Mouse (Mus musculus) liver, embryonic 15.5 days (tissue): ENCODE results near the gene Gm42742. TPM values are rescaled to one million over a fixed set of nuclear protein-coding genes. Genes with fewer than 3 reads are reported as not detected.

Experiments
- ATAC-seq: fragments of 200-750 bp; cut with Nextera tagmentation; 2 replicates; pipeline ENCODE4 v1.8.0; 2017; ENCODE audit warnings: moderate number of reproducible peaks, mild to moderate bottlenecking, moderate library complexity; ENCODE audit not compliant: insufficient read depth
- H3K27ac ChIP-seq: fragments of 300-500 bp; sonication (generic); replicated peaks from 2 replicates; pipeline ENCODE4 v1.5.1; 2015; ENCODE audit warnings: mild to moderate bottlenecking, inconsistent platforms
- H3K27me3 ChIP-seq: fragments of 300-500 bp; sonication (generic); 2 replicates; pipeline ENCODE4 v1.6.1; 2015; ENCODE audit warnings: mild to moderate bottlenecking, inconsistent platforms
- H3K36me3 ChIP-seq: fragments of 300-500 bp; sonication (generic); replicated peaks from 2 replicates; pipeline ENCODE4 v1.6.1; 2015; ENCODE audit warnings: moderate library complexity, mild to moderate bottlenecking, inconsistent platforms
- H3K4me1 ChIP-seq: fragments of 300-500 bp; sonication (generic); replicated peaks from 2 replicates; pipeline ENCODE4 v1.6.1; 2015; ENCODE audit warnings: inconsistent platforms
- H3K4me2 ChIP-seq: fragments of 300-500 bp; sonication (generic); 2 replicates; pipeline ENCODE4 v1.6.1; 2015; ENCODE audit warnings: moderate library complexity, mild to moderate bottlenecking, inconsistent platforms
- H3K4me3 ChIP-seq: fragments of 300-500 bp; sonication (generic); replicated peaks from 2 replicates; pipeline ENCODE4 v1.5.1; 2015; ENCODE audit warnings: mild to moderate bottlenecking, inconsistent platforms
- H3K9ac ChIP-seq: fragments of 300-500 bp; sonication (generic); 2 replicates; pipeline ENCODE4 v1.6.1; 2015; ENCODE audit warnings: moderate library complexity, mild to moderate bottlenecking, inconsistent platforms
- H3K9me3 ChIP-seq: fragments of 300-500 bp; sonication (generic); replicated peaks from 2 replicates; pipeline ENCODE4 v1.6.1; 2016; ENCODE audit warnings: inconsistent platforms
- WGBS: fragments of 180-500 bp; shearing (Covaris S2); methylation state at CpG from one replicate; pipeline ENCODE4 v1.1.7; 2015; ENCODE audit warnings: mixed read lengths; ENCODE audit not compliant: insufficient replicate concordance; 5-methylcytosine and 5-hydroxymethylcytosine counted together
- polyA plus RNA-seq: library from polyadenylated mRNA; unstranded; fragments of >200 nt; fragmentation: Nextera tagmentation; extraction: Ambion mirVana; gene quantifications from 2 replicates; pipeline ENCODE4 v1.2.1, GENCODE M21; 2015

Gm42742 gene
- 3.6 and 4.0 TPM in 2 replicates for polyA plus RNA-seq

GRCm38 (mm10) chr7:127020901-127021562 is at the start of gene Gm42742, which contains the start of gene Prrt2:
Gm42742 (minus strand) TSS chr7:127021097.
Prrt2 (minus strand) TSS chr7:127021211.
- peak within 1 kb of the TSS; percentile 55 for H3K27ac ChIP-seq
- peaks cover 36% of the 10 kb centered on the region for H3K36me3 ChIP-seq
- peaks cover 71% of the 10 kb centered on the region for H3K4me1 ChIP-seq
- H3K9me3 ChIP-seq, result no peaks in the 10 kb centered on the region
- H3K4me2 ChIP-seq, result peak within 1 kb of the TSS; percentile 98
- peak within 1 kb of the TSS; percentile 39 for H3K4me3 ChIP-seq
- H3K9ac ChIP-seq, result peak within 1 kb of the TSS; percentile 34
- no peaks in the 10 kb centered on the region for H3K27me3 ChIP-seq
- no peak for ATAC-seq
- WGBS, result 3% methylated on average over 37 of the region's 37 CpGs

DNA sequence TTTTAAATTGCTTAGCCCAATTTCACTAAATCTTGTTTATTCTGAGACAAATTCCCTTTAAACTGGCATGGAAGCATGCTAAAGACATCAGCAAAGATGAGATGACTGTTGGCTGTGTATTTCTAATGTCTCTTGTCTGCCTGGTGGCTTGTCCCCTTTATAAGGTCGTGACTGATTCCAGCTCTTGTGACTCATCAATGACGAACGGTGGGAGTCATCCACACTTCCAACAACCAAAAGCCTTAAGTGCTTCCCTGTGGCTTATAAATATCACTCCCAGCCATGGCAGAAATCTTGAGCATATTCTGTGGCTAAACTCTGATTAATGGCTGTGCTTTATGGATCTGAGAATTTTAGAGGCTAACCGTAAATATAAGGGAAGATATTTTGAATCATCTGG is 45.4 kb upstream of the Gm42742 start:
- Histone ChIP-seq H3K4me3 (no peak overlapping the region), H3K9me3 (no peaks in the 10 kb centered on the region), H3K4me1 (0 out of 2 replicates have a peak, but pooled peaks cover 3% of the 10 kb centered on the region), H3K36me3 (no peaks in the 10 kb centered on the region), H3K27ac (no peak overlapping the region), H3K27me3 (0 out of 2 replicates have a peak, but pooled peaks cover under 1% of the 10 kb centered on the region), H3K4me2 (no peak overlapping the region), H3K9ac (no peak overlapping the region)
- 66% methylated on average over 4 of the region's 4 CpGs for WGBS
- no peak for ATAC-seq

DNA sequence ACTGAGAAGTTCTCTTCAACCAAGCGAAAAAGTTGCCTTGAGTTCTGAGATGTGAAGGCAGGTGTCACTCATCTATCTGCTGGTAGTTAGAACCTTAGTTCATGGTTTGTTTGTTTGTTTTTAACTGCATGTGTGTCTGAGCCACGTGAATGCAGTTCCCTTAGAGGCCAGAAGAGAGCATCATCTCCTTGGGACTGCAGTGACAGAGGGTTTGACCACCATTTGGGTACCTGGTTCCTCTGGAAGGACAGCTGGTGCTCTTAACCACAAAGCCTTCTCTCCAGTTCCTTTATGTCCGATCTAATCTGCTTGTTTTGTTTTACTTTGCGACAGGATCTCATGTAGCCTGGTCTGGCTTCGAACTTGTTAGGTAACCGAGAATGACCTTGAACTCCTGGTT is 44.6 kb upstream of the Gm42742 start:
- no peaks in the 10 kb centered on the region for H3K36me3 ChIP-seq
- H3K27ac ChIP-seq, result no peak overlapping the region
- no peak overlapping the region for H3K9ac ChIP-seq
- H3K4me2 ChIP-seq, result no peak overlapping the region
- no peak for ATAC-seq
- 0 out of 2 replicates have a peak, but pooled peaks cover 7% of the 10 kb centered on the region for H3K27me3 ChIP-seq
- H3K4me3 ChIP-seq, result no peak overlapping the region
- WGBS, result 61% methylated on average over 6 of the region's 6 CpGs
- H3K4me1 ChIP-seq, result 0 out of 2 replicates have a peak, but pooled peaks cover 3% of the 10 kb centered on the region
- no peaks in the 10 kb centered on the region for H3K9me3 ChIP-seq

GRCm38 (mm10) chr7:127055026-127055585 is 34.2 kb upstream of the Gm42742 start:
- no peak overlapping the region for H3K27ac ChIP-seq
- H3K9me3 ChIP-seq, result no peaks in the 10 kb centered on the region
- no peak overlapping the region for H3K4me3 ChIP-seq
- no peaks in the 10 kb centered on the region for H3K4me1 ChIP-seq
- H3K9ac ChIP-seq, result no peak overlapping the region
- H3K27me3 ChIP-seq, result peaks cover 44% of the 10 kb centered on the region
- 51% methylated on average over 5 of the region's 5 CpGs for WGBS
- no peaks in the 10 kb centered on the region for H3K36me3 ChIP-seq
- no peak for ATAC-seq
- no peak overlapping the region for H3K4me2 ChIP-seq

GRCm38 (mm10) chr7:127041851-127042672 is 21.2 kb upstream of the Gm42742 start, which contains the start of gene Kif22:
Kif22 (minus strand) TSS chr7:127042471.
- peak within 1 kb of the TSS; percentile 99 for H3K4me3 ChIP-seq
- peak within 1 kb of the TSS; percentile 99 for H3K9ac ChIP-seq
- H3K4me1 ChIP-seq, result peaks cover 33% of the 10 kb centered on the region
- peaks cover 33% of the 10 kb centered on the region for H3K36me3 ChIP-seq
- H3K27me3 ChIP-seq, result no peaks in the 10 kb centered on the region
- H3K9me3 ChIP-seq, result no peaks in the 10 kb centered on the region
- H3K27ac ChIP-seq, result peak within 1 kb of the TSS; percentile 85
- H3K4me2 ChIP-seq, result peak within 1 kb of the TSS; percentile 77
- ATAC-seq, result peak; percentile 88
- WGBS, result under 1% methylated on average over 53 of the region's 53 CpGs

GRCm38 (mm10) chr7:127031244-127031643 is 10.3 kb upstream of the Gm42742 start:
- Histone ChIP-seq H3K4me3 (no peak overlapping the region), H3K4me1 (peaks cover 44% of the 10 kb centered on the region), H3K9me3 (no peaks in the 10 kb centered on the region), H3K36me3 (peaks cover 87% of the 10 kb centered on the region), H3K27me3 (no peaks in the 10 kb centered on the region), H3K4me2 (no peak overlapping the region), H3K27ac (0 out of 2 replicates have a peak overlapping the region, but pooled peaks have one; percentile 76), H3K9ac (no peak overlapping the region)
- no peak for ATAC-seq
- WGBS, result 45% methylated on average over 1 of the region's 1 CpGs

GRCm38 (mm10) chr7:127030172-127030571 is 9.3 kb upstream of the Gm42742 start:
- no peak overlapping the region for H3K4me2 ChIP-seq
- H3K4me1 ChIP-seq, result peaks cover 49% of the 10 kb centered on the region
- H3K9me3 ChIP-seq, result no peaks in the 10 kb centered on the region
- no peaks in the 10 kb centered on the region for H3K27me3 ChIP-seq
- peak overlapping the region; percentile 76 for H3K27ac ChIP-seq
- H3K36me3 ChIP-seq, result peaks cover 79% of the 10 kb centered on the region
- ATAC-seq, result no peak
- no peak overlapping the region for H3K9ac ChIP-seq
- WGBS, result 92% methylated on average over 1 of the region's 1 CpGs
- no peak overlapping the region for H3K4me3 ChIP-seq

DNA sequence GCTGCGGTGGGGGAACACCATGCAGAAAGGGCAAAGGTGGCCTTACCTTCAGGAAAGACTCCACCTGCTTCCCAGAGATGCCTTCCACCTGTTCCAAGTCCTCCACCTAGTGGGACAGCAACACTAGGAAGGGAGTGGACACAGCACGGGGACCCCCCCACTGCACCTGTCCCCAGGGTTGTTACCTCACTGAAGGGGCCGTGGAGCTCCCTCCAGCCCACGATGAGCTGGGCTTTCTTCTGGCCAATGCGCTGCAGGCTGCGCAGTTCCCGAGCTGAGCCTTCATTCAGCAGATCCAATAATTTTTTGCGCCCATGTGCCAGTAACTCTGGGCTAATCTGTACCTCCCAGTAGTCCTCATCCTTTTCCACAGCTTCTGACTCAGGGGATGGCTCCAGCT is 7.0 kb upstream of the Gm42742 start:
- WGBS, result 55% methylated on average over 8 of the region's 8 CpGs
- Histone ChIP-seq H3K4me3 (peak overlapping the region; percentile 98), H3K27me3 (no peaks in the 10 kb centered on the region), H3K9ac (peak overlapping the region; percentile 99), H3K36me3 (peaks cover 79% of the 10 kb centered on the region), H3K4me2 (peak overlapping the region; percentile 98), H3K27ac (peak overlapping the region; percentile 97), H3K4me1 (peaks cover 66% of the 10 kb centered on the region), H3K9me3 (no peaks in the 10 kb centered on the region)
- no peak for ATAC-seq

DNA sequence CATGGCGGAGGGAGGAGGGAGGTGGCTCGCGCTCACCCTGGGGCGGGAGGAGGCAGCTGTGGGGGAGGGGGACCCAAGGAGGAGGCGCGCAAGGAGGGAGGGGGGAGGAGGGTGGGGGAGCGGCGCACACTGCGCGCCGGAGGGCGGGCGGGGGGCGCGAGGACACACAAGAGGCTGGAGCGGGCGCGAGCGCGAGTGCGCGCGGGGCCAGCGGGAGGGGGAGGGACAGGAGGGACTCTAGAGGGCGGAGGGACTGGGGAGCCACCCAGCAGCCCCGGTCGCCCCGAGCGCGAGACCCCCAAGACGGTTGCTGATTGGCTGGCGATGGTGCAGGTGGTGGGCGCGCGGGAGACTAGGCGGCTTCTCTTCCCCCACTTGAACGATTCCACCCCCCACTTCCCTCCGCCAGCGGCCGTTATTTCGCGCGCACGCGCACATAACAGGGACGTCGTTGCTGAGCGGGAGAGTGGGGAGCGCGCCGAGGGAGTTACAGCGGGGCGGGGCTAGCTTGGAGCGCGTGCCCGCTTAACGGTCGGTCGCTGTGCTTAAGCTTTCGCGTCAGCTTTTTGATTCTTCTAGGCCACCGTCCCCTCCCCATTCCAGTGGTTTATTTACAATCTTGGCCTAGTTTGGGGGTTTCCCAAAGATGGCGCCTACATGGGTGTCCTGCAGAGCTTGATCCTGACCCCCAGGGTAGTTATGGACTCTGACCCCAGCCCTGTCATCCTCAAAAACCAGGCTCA is 6.3 kb upstream of the Gm42742 start, which contains the start of gene Maz:
TSS of gene Maz (minus strand) at position 54 of the 743 bp plus-strand sequence.
- Histone ChIP-seq H3K4me3 (peak within 1 kb of the TSS; percentile 98), H3K4me1 (peaks cover 73% of the 10 kb centered on the region), H3K27ac (peak within 1 kb of the TSS; percentile 97), H3K36me3 (peaks cover 79% of the 10 kb centered on the region), H3K9ac (peak within 1 kb of the TSS; percentile 99), H3K9me3 (no peaks in the 10 kb centered on the region), H3K4me2 (peak within 1 kb of the TSS; percentile 98), H3K27me3 (no peaks in the 10 kb centered on the region)
- ATAC-seq, result peak; percentile 81
- WGBS, result under 1% methylated on average over 54 of the region's 63 CpGs

GRCm38 (mm10) chr7:127026616-127026983 is 5.7 kb upstream of the Gm42742 start:
- peak overlapping the region; percentile 98 for H3K4me3 ChIP-seq
- H3K36me3 ChIP-seq, result peaks cover 78% of the 10 kb centered on the region
- H3K4me2 ChIP-seq, result peak overlapping the region; percentile 98
- WGBS, result 4% methylated on average over 31 of the region's 48 CpGs
- H3K27ac ChIP-seq, result peak overlapping the region; percentile 97
- peak; percentile 45 for ATAC-seq
- H3K27me3 ChIP-seq, result no peaks in the 10 kb centered on the region
- peaks cover 77% of the 10 kb centered on the region for H3K4me1 ChIP-seq
- H3K9me3 ChIP-seq, result no peaks in the 10 kb centered on the region
- H3K9ac ChIP-seq, result peak overlapping the region; percentile 99
